Mouse (Mus musculus): ENCODE data around the gene Podxl. TPM values are rescaled to one million over a fixed set of nuclear protein-coding genes. Genes with fewer than 3 reads are reported as not detected.

The Podxl gene
- total RNA-seq, 2 experiments from 2014 or later, result 18.5 to 28.4 TPM

DNA sequence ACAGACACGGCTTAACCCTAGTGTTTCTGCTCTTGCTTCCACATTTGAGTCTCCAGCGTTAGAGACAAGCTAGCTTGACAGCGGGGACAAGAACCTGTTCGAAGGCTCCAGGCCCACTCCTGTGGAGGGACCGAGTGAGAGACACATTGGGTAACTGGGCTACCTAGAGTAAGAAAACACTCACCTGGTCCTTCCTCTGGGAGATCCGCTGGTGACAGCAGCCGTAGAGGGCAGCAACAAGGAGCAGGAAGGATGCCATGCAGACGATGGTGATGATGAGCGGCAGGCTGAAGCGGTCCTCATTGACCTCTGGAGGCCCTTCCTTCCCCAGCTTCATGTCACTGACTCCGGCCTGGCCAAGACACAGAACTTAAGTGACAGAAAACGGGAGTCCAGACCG lies 39.7 kb downstream of the Podxl start:
- DNase-seq, result no peak

DNA sequence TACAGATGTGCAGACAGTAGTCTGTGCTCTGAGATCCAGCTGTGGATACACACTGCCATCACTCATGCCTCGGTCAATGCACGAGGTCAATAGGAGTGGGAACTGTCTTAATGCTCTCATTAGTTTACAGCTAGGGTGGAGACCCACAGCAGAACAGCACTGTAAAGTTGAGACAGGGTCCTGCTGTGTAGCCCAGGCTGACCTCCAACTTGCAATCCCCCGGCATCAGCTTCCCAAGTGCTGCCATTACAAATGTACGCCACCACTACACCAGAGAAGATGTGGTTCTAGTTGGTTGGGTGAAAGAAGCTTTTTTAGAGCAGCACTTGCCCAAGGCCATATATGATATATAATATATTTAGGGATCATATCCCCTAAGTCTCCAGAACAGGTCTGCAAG lies 40.1 kb downstream of the Podxl start:
- no peak for DNase-seq

DNA sequence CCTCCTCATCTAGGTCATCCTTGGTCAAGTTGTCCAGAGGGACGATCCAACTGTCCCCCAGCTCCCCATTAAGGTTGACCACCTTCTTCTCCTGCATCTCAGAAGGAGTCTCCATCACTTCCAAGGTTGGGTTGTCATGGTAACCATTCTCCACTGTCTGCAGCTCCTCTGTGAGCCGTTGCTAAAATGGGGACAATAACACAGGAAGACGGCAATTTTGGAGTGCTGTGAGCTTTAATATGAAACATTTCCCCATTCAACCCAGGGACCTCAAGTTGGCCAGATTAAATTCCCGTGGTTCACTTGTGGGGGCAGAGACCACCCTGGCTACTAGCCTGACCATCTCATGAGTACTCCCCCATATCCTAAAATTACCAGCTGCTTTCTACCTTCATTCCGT lies 40.7 kb downstream of the Podxl start:
- DNase-seq, result no peak

DNA sequence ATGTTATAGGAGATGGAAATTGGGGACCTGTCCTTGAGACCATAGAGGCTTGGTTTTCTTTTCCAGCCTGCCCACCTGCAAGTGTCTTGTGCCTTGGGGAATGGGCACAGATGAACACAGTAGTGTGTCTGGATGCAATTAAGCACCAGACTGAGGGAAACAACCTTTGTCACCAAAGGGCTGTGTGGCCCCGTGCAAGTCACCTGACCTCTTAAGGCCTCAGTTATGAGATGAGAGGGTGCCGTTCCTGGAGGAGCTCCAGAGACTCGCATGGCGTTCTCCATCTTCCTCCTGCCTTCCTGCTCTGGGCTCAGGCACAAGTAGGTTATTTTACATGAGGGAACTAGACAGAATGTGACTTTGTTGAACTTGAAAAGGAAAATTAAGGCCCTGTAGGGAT lies 41.3 kb downstream of the Podxl start:
- no peak for DNase-seq

DNA sequence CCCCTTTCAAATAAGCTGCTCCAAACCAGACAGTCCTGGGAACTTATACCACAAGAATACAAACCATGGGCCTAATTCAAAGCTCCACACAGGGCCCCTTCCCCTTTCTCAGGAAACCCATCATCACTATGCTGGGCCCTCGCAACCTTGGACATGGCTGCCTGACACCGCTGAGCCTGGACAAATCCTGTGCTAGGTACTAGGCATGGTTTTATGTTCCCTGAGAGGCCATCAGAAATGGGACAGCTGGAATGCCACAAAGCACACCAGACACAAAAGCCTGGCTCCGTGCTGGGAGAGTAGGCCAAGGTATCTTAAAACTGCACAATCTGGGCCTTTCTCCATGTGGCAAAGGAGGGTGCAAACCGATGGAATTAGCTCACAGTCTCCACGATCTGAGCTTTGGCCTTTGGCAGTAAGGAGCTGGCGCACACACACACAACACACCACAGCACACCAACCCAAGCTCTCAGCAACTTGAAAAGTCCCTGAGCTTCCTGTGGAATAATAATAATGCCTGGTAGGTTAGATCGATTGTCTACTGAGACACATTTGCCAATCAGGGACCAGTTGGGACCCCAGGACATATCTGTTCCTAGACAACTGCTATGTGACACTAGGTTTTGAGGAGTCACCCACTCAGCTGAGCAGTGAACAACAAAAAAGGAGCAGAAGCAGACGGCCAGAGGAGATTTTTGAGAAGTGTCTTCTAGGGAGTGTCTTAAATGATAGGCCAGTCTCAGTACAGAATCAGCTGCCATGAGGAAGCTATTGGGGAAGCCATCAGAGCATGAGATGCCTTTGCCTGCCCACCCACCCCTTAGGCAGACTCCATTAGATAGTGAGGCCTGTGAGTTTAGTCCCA lies 42.1 kb downstream of the Podxl start:
- DNase-seq, result no peak

DNA sequence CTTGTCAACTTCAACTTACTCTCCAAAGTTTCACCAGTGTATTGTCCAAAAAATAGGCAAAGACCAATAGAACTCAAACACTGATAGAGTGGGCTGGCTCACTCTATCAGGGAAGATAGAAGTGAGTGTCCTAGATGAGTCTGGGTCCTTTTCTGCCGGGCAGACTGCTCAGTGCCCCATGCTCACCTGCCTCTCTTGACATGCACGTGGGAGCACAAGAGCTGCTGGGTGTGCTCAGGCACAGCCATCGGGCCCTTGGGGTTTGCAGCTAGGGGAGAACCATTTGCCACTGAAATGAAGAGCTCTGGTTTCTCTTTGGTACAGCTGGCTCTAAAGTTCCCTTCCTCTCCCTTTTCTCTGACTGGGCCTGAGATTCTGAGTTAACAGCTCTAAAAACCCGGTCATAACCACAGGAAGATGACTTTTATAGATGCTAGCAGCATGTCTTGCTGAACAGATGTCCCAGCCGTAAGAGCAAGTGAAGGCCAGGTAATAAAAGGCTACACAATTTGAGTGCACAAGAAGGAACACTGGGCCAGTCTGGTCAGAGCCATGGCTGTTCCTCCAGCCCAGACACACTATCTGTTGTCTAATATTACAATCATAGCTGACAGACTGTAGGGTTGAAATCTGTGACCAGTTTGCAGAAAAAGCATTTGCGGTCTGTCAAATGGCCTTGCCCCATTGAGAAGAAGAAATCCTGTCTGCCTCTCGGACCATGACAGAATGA lies 43.1 kb downstream of the Podxl start:
- DNase-seq, result no peak

DNA sequence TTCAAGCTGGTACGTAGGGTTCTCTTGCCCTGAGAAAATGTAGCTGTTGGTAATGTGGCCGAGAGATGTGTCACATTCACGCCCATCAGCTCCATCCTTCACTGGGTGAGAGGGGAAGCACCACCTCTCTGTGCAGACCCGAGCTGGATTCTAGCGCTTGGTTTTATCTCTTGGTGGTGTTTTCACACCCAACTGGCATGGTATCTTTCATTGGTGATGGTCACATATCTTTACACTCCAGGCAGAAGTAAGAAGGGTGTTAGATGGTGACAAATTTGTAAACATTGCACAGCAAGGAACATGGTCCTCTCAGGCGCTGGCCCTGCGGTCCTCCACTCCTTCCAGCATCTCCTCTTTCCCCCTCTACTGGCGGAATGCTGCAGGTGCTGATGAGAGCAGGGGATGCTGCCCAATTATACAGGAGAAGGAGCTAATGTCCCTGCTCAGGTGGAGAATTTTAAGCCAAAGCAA lies 44.7 kb downstream of the Podxl start:
- no peak for DNase-seq

DNA sequence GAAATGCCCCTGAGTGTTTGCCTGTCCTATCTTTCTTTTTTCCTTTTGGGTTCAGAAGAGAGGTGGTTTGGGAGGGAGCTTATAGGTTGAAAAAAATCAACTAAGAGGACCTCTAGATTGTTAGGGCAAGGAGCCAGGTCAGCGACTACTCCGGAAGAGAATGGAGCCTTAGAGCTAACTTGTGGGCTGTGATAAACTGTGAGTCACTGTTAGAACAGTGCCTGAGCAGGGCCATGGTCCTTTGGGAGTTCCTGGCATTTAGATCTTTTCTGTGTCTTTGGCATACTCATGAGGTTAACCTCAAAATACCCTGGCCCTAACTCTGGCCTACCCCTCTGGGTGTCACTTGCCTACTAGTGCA lies 45.5 kb downstream of the Podxl start:
- no peak for DNase-seq

DNA sequence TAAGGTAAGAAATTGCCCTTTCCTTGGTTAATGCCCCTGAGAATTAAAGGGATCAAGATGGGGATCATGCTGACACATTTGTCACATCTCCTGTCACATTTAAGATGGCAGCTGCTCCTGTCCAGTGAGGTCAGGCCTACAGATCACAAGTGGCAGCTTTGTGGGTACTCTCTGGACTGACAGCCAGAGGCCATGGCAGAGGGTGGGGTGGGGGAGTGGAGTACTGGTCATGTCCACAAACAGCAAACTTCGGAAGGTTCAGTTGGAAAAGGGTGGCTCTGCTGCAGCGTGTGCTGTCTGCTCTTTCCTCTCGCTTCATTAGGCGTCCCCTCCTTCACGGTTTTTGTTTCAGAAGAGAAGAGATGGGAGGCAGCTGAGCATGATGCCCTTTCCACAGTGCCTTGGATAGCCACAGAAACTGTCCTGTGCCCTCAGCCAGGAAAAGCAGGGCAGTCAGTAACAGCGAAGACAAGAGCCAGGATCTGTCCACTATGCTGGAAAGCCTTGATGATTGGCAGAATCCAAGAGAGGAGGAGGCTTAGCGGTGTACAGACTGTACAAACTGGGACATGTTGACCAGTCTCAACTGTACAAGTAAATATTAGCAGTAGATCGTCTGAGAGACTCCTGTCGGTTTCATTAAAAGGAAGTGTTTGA lies 46.0 kb downstream of the Podxl start:
- no peak for DNase-seq

DNA sequence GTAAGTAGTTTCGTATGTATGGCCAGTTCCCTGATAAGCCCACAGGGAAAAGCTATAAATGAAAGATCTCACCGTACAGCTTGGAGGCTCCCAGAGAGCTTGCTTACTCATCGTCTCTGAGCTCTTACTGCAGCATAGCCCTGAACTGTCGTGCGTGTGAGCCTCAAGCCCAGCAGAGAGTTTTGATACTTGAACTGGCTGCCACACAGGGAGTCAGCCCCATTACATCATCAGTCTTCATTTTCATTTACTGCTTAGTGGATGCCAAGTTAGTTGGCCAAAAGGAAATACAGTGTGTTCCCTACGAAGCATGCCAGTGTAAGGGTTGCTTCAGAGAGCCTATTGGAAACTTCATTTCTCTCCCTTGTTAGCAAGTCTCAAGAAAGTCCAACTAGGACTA lies 50.1 kb downstream of the Podxl start:
- DNase-seq, result peak; percentile 37

DNA sequence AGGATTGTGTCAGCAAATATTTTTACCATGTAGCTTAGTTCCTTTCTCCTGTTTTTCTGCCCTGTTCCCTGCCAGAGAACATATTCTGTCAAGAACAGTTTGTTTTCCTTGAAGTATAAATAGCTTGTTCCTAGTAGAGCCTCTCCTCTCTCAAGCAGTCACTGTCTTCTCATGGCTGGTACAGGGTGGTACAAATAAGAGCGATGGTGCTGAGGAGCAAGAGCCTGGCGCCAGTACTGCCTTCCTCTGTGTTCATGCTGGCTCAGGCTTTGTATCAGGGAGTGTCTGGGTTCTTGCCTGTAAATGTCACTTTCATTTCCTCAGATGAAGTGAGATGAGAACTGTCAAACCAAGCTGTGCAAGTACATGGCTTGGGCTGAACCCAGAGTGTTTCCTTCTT lies 61.2 kb downstream of the Podxl start:
- no peak for DNase-seq

DNA sequence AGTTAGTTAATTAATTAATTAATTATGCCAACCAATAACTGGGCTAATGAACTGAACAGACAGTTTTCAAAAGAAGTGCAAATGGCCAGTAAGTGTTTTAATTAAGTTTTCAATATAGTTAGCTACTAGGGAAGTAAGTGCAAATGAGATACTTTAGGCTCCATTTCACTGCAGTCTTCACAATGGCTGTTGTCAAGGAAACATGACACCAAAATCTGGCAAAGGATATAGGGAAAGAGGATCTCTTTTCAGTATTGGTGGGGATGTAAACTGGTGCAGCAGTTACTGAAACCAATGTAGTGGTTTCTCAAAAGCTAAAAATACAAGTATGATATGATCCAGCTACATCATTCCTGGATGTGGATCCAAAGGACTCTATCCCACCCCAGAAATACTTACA lies 63.1 kb downstream of the Podxl start:
- DNase-seq, result no peak

DNA sequence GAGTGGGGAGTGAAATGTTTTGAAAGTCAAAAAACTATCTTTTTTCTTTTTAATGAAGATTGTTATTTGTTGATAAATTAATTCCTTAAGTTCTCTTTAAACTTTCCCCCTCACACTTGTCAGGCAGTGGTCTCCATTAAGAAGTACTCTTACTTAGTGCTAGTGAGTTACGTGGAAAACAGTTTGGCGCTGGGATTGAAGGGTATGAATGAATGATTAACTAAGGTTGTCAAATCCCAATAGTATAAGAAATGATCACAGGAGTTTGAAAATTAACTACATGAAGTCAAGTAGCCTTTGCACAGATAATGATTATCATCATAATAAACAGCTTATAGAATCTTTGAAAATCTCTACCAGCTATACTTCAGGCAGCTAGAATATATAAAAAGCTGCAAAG lies 63.5 kb downstream of the Podxl start:
- no peak for DNase-seq

DNA sequence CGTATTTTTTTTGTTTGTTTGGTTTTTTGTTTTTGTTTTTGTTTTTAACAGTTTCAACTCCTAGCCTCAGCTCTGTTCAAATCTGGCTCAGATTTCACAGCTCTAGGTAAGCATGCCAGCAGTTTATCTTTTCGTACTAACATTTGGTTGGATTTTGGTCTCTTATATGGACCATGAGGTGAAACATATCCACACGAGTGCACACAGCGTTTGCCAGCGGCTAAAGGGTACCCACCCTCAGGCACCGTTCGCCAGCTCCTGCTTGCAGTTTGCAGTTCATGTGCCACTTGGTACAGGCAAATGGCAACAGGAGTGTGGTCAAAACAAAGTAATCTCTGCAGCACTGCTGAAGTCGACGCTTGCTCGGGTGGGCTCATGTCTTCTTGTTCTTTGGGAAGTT lies 63.9 kb downstream of the Podxl start:
- no peak for DNase-seq

DNA sequence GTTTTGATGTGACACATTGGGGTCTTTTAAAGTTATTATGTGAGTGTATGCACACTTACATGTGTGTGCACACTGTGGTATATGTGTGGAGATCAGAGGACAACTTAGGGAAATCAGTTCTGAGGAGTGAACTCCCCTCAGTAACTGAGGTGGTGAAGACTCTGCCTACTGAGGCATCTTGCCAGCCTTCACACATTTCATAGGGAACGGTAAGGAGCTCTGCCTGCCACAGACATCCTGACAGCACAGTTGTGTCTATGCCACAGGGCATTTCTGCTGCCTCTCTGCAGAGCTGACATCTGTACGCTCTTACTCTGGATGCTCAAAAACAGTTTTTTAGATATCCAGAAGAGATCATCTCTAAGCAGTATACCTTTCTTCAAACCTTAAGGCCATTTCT lies 67.6 kb downstream of the Podxl start:
- no peak for DNase-seq

DNA sequence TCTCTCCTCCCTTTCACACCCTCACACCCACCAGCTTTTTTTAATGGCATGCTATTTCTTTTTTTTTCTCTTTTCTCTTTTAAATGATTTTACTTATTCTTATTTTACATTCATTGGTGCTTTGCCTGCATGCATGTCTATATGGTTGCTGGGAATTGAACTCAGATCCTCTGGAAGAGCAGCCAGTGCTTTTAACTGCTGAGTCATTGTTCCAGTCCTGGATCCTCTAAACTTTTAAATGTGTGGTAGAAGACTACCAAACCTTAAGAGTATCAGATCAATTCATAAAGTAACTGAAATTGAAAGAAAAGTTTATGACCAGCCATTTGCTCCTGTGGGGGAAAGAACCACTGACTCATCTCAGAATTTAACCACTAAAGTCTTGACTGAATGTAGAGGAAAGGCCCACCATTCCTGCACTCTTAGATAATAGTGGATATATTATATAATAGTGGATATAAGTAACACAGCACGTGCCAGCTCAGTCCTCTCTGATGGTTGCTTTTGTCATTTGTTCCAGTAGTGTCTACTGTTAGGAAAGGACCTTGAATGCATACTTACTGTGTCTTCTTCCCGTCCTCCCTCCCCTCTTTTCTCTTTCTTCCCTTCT lies 68.6 kb downstream of the Podxl start:
- DNase-seq, result no peak

DNA sequence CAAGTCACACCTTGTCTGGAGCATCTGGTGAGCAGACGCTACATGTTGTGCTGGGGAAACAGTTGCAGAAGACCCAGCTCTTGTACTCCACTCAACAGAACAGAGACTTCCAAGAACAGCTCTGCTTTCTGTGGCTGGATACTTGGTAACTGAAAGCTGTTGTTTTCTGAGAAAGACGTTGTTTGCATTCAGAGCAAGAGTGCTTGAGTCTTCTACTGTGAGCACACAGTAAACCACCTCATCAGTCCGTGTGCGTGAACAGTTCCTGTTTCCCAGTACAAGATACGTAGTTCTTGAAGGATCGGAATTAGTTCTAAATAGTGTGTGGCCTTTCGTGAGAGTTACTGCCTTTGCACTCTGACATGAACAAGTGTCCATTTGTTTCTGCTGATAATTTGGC lies 73.8 kb downstream of the Podxl start:
- no peak for DNase-seq

DNA sequence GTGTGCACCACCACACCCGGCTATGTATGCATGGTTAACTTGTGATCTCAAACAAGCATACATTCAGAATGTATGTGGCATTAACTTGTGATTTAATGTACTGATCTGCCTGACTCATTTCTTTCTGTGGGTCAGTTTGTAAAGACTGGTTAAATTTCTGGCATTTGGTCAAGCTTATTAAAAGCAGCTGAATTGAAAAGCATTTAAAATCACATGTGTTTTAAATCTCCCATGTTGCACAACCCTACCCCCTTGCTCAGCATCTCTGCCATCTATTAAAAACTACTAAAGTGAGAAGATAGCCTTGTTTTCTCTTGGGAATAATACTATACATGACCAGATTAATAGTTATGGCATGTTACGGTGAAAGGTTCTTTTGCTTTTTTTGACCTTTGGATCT lies 77.2 kb downstream of the Podxl start:
- no peak for DNase-seq

DNA sequence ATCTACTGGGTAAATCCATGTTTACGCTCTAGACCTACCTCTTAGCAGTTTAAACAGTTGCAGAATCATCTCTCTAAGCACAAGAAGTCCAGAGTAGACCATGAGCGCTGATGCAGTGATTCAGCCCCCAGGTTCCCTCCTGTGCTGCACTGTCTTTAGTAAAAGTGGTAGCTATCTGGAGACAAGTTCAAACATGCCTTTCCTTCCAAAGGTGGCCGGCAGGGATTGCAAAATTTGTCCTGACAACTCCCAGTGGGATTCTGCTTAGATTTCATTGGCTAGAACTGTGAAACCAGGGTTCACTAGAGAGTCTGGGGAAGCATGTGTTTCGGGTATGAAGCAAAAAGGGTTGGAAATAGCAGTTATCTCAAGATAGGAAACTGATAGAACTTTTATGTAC lies 83.8 kb downstream of the Podxl start:
- no peak for DNase-seq

DNA sequence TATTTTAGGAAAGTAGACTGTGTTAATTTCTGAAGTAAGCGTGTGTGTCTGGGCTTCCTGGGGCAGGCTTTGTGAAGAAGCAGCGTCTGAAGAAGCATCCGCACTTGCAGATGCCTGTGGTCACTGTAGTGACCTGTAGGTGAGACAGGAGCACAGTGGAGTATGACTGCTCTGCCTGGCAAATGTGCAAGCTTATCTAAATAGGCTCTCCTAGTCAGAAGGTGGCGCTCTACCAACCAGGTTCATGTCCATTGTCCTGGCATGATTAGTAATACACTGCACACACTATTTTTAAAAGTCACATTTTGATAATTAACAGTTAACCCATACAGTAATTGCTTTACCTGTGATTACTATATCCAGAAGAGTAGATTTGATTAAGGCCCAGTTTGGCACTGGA lies 85.6 kb downstream of the Podxl start:
- no peak for DNase-seq

All from gastrocnemius, postnatal 25 days (tissue).